Mouse (Mus musculus) bone marrow macrophage, adult 2 months (primary cell): ENCODE measurements around the gene ccdc198. TPM values are rescaled to one million over a fixed set of nuclear protein-coding genes. Genes with fewer than 3 reads are reported as not detected.
"Not testable (repeated sequence)": the region's sequence is repeated elsewhere in the genome, so short reads cannot be mapped to it uniquely, and the experiment has no call there.

Experiments used
- H3K27ac ChIP-seq: 2 replicates; pipeline ENCODE4 v1.5.1; 2012; ENCODE audit warnings: low read depth, low read length; ENCODE audit not compliant: insufficient read depth
- H3K4me1 ChIP-seq: 2 replicates; pipeline ENCODE4 v1.6.1; 2012; ENCODE audit warnings: low read length; ENCODE audit not compliant: control insufficient read depth, insufficient read depth
- H3K4me3 ChIP-seq: 2 replicates; pipeline ENCODE4 v1.5.1; 2012; ENCODE audit warnings: mild to moderate bottlenecking, low read length, moderate library complexity; ENCODE audit not compliant: insufficient read depth
- CTCF ChIP-seq: IDR thresholded peaks from 2 replicates; pipeline ENCODE4 v1.5.1; 2012; ENCODE audit warnings: low read depth, mild to moderate bottlenecking, low read length, moderate library complexity
- POLR2A ChIP-seq: IDR thresholded peaks from 2 replicates; pipeline ENCODE4 v1.6.1; 2012; ENCODE audit warnings: mild to moderate bottlenecking, low read depth, low read length, borderline replicate concordance
- polyA plus RNA-seq: library from polyadenylated mRNA; stranded (reverse); fragments of >200 nt; gene quantifications from 2 replicates; pipeline ENCODE4 v1.2.4, GENCODE M21; 2012; ENCODE audit not compliant: missing spikeins, insufficient read depth, insufficient read length

ccdc198 gene
- polyA plus RNA-seq, 1 experiment: not detected

DNA sequence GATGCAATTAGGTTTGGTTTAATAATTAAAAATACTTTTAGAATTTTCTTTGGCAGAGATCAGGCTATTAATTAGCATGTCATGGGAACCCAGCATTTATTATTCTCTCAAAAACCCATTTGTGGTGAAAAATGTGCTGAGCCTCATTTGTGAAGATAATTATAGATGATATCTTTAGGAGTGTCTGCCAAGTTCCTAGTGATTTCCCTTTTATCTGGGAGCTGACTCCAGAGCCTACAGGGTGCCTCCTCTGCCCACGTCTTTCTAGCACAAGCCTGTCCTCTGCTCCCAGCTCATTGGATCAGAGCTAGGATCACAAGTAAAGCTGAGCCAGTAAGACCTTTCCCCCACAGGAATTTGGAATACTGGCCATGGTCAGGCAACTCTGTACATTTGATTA lies 3.8 kb downstream of the ccdc198 start:
- no peaks in the 10 kb centered on the region for H3K4me1 ChIP-seq
- no peak overlapping the region for H3K27ac ChIP-seq
- TF ChIP-seq POLR2A: no peak
- no peak for TF ChIP-seq CTCF
- H3K4me3 ChIP-seq: no peak overlapping the region

GRCm38 (mm10) chr14:49238206-49238605 lies 7.1 kb downstream of the ccdc198 start:
- no peak overlapping the region for H3K4me3 ChIP-seq
- H3K27ac ChIP-seq: no peak overlapping the region
- no peaks in the 10 kb centered on the region for H3K4me1 ChIP-seq
- peak; percentile 58 for TF ChIP-seq CTCF
- TF ChIP-seq POLR2A: no peak

GRCm38 (mm10) chr14:49234788-49235515 lies 10.3 kb downstream of the ccdc198 start:
- no peak overlapping the region for H3K27ac ChIP-seq
- no peaks in the 10 kb centered on the region for H3K4me1 ChIP-seq
- no peak for TF ChIP-seq POLR2A
- TF ChIP-seq CTCF: no peak
- H3K4me3 ChIP-seq: no peak overlapping the region

GRCm38 (mm10) chr14:49231845-49232244 lies 13.4 kb downstream of the ccdc198 start:
- Histone ChIP-seq H3K4me1 (no peaks in the 10 kb centered on the region), H3K27ac (no peak overlapping the region), H3K4me3 (no peak overlapping the region)
- no peak for TF ChIP-seq POLR2A
- no peak for TF ChIP-seq CTCF

- Histone ChIP-seq H3K4me1 (no peaks in the 10 kb centered on the region), H3K4me3 (no peak overlapping the region), H3K27ac (no peak overlapping the region)
- no peak for TF ChIP-seq POLR2A
- no peak for TF ChIP-seq CTCF
Measured at GRCm38 (mm10) chr14:49226986-49227385, 18.3 kb downstream of the ccdc198 start.

GRCm38 (mm10) chr14:49226471-49226870 lies 18.8 kb downstream of the ccdc198 start:
- H3K4me3 ChIP-seq: no peak overlapping the region
- TF ChIP-seq POLR2A: no peak
- TF ChIP-seq CTCF: no peak
- H3K27ac ChIP-seq: no peak overlapping the region
- no peaks in the 10 kb centered on the region for H3K4me1 ChIP-seq

- Histone ChIP-seq H3K27ac (no peak overlapping the region), H3K4me1 (no peaks in the 10 kb centered on the region), H3K4me3 (no peak overlapping the region)
- TF ChIP-seq POLR2A: no peak
- no peak for TF ChIP-seq CTCF
Measured at GRCm38 (mm10) chr14:49221771-49222170, 23.5 kb downstream of the ccdc198 start.

GRCm38 (mm10) chr14:49219466-49220022 lies 25.7 kb downstream of the ccdc198 start:
- not testable (repeated sequence) for H3K4me1 ChIP-seq, H3K4me3 ChIP-seq, H3K27ac ChIP-seq

GRCm38 (mm10) chr14:49218677-49219076 lies 26.6 kb downstream of the ccdc198 start:
- Histone ChIP-seq H3K27ac (no peak overlapping the region), H3K4me1 (no peaks in the 10 kb centered on the region), H3K4me3 (no peak overlapping the region)
- TF ChIP-seq CTCF (no peak), POLR2A (no peak)

GRCm38 (mm10) chr14:49210215-49210614 lies 35.1 kb downstream of the ccdc198 start:
- not testable (repeated sequence) for H3K27ac ChIP-seq, H3K4me1 ChIP-seq, H3K4me3 ChIP-seq
